Mouse (Mus musculus): ENCODE data around the gene Gm21149.
"Not testable (repeated sequence)": the region's sequence is repeated elsewhere in the genome, so short reads cannot be mapped to it uniquely, and the experiment has no call there.

The Gm21149 gene

GRCm38 (mm10) chr5:15476423-15476822, at the start of gene Gm21149:
TSS of gene Gm21149 (minus strand) at chr5:15476523.
- in situ Hi-C loops (cut with MboI, MseI), result loop anchor here (5.0 kb wide), 1 partner anchor 101 kb away; the partner anchor contains the start of gene Gm21083

- in situ Hi-C loops (cut with MboI, MseI), result not testable (repeated sequence)
Observed at GRCm38 (mm10) chr5:15522470-15522869, 46.1 kb upstream of the Gm21149 start.

GRCm38 (mm10) chr5:15522028-15522427, 45.7 kb upstream of the Gm21149 start:
- in situ Hi-C loops (cut with MboI, MseI), result not testable (repeated sequence)

- in situ Hi-C loops (cut with MboI, MseI), result not testable (repeated sequence)
Observed at GRCm38 (mm10) chr5:15520418-15520817, 44.1 kb upstream of the Gm21149 start.

- in situ Hi-C loops (cut with MboI, MseI), result not testable (repeated sequence)
Observed at GRCm38 (mm10) chr5:15517150-15517549, 40.8 kb upstream of the Gm21149 start.

- in situ Hi-C loops (cut with MboI, MseI), result loop anchor here (5.0 kb wide), 4 partner anchors 50 to 500 kb away; no protein-coding TSS in a partner anchor
Observed at GRCm38 (mm10) chr5:15512236-15512635, 35.9 kb upstream of the Gm21149 start.

GRCm38 (mm10) chr5:15509911-15510310, 33.6 kb upstream of the Gm21149 start:
- in situ Hi-C loops (cut with MboI, MseI), result loop anchor here (5.0 kb wide), 4 partner anchors 48 to 498 kb away; no protein-coding TSS in a partner anchor

GRCm38 (mm10) chr5:15508460-15509451, 32.4 kb upstream of the Gm21149 start:
- in situ Hi-C loops (cut with MboI, MseI), result not testable (repeated sequence)

GRCm38 (mm10) chr5:15507757-15508459, 31.6 kb upstream of the Gm21149 start:
- in situ Hi-C loops (cut with MboI, MseI), result not testable (repeated sequence)

GRCm38 (mm10) chr5:15507309-15507619, 30.9 kb upstream of the Gm21149 start:
- in situ Hi-C loops (cut with MboI, MseI), result no loop called here

GRCm38 (mm10) chr5:15506575-15507308, 30.4 kb upstream of the Gm21149 start:
- in situ Hi-C loops (cut with MboI, MseI), result no loop called here

GRCm38 (mm10) chr5:15498774-15499400, 22.6 kb upstream of the Gm21149 start:
- in situ Hi-C loops (cut with MboI, MseI), result not testable (repeated sequence)

- in situ Hi-C loops (cut with MboI, MseI), result not testable (repeated sequence)
Observed at GRCm38 (mm10) chr5:15498350-15498749, 22.0 kb upstream of the Gm21149 start.

GRCm38 (mm10) chr5:15490934-15491333, 14.6 kb upstream of the Gm21149 start:
- in situ Hi-C loops (cut with MboI, MseI), result not testable (repeated sequence)

- in situ Hi-C loops (cut with MboI, MseI), result no loop called here
Observed at GRCm38 (mm10) chr5:15488743-15489142, 12.4 kb upstream of the Gm21149 start.

GRCm38 (mm10) chr5:15484616-15485015, 8.3 kb upstream of the Gm21149 start:
- in situ Hi-C loops (cut with MboI, MseI), result loop anchor here (5.0 kb wide), 3 partner anchors 128 to 1983 kb away; no protein-coding TSS in a partner anchor

- in situ Hi-C loops (cut with MboI, MseI), result loop anchor here (5.0 kb wide), 3 partner anchors 129 to 1984 kb away; no protein-coding TSS in a partner anchor
Observed at GRCm38 (mm10) chr5:15483576-15483975, 7.3 kb upstream of the Gm21149 start.

GRCm38 (mm10) chr5:15482815-15483214, 6.5 kb upstream of the Gm21149 start:
- in situ Hi-C loops (cut with MboI, MseI), result loop anchor here (5.0 kb wide), 3 partner anchors 129 to 1984 kb away; no protein-coding TSS in a partner anchor

- in situ Hi-C loops (cut with MboI, MseI), result loop anchor here (5.0 kb wide), 2 partner anchors 448 to 498 kb away; no protein-coding TSS in a partner anchor
Observed at GRCm38 (mm10) chr5:15470141-15470540, 6.2 kb downstream of the Gm21149 start.

GRCm38 (mm10) chr5:15467768-15468167, 8.6 kb downstream of the Gm21149 start:
- in situ Hi-C loops (cut with MboI, MseI), result not testable (repeated sequence)

GRCm38 (mm10) chr5:15466218-15466617, 10.1 kb downstream of the Gm21149 start:
- in situ Hi-C loops (cut with MboI, MseI), result not testable (repeated sequence)
